Mouse (Mus musculus): ENCODE measurements around the gene Gm28230. TPM values are rescaled to one million over a fixed set of nuclear protein-coding genes. Genes with fewer than 3 reads are reported as not detected.

Gene Gm28230
- total and polyA plus RNA-seq, 3 experiments, result not detected

- Histone ChIP-seq H3K27me3 (ENCODE audit: control insufficient read depth in 1 of 2, insufficient read depth in 2 of 2, low read length in 2 of 2) (no peaks in the 10 kb centered on the region; a peak in 1 of 4 replicates), H3K4me3 (ENCODE audit: control insufficient read depth in 1 of 2, insufficient read depth in 1 of 2, low read depth in 2 of 2, low read length in 2 of 2) (no peak overlapping the region), H3K36me3 (ENCODE audit: control insufficient read depth in 1 of 2, insufficient read depth in 2 of 2, low read length in 2 of 2) (no peaks in the 10 kb centered on the region), H3K4me1 (ENCODE audit: control insufficient read depth in 1 of 2, insufficient read depth in 2 of 2, low read length in 2 of 2) (no peaks in the 10 kb centered on the region), H3K79me2 (ENCODE audit: control insufficient read depth, insufficient read depth, low read length, poor library complexity) (no peaks in the 10 kb centered on the region), H3K9me3 (replicated peaks; ENCODE audit: insufficient read depth, low read length) (no peaks in the 10 kb centered on the region), H3K27ac (ENCODE audit: control insufficient read depth, low read depth, low read length) (no peak overlapping the region), H3K9ac (ENCODE audit: control insufficient read depth, low read depth, low read length, poor library complexity, severe bottlenecking) (no peak overlapping the region)
- TF ChIP-seq CHD2 (IDR thresholded peaks at IDR 0.05; ENCODE audit: low read length), result no peak
- TF ChIP-seq RCOR1 (IDR thresholded peaks at IDR 0.05; ENCODE audit: low read depth, low read length), result no peak
- no peak for TF ChIP-seq MYC (IDR thresholded peaks at IDR 0.05; ENCODE audit: low read depth, low read length)
- no peak for TF ChIP-seq MAX (IDR thresholded peaks at IDR 0.05; ENCODE audit: low read length)
- TF ChIP-seq ETS1 (IDR thresholded peaks at IDR 0.05; ENCODE audit: low read depth, low read length), result no peak
- TF ChIP-seq BHLHE40 (IDR thresholded peaks at IDR 0.05; ENCODE audit: borderline replicate concordance, low read depth, low read length), result no peak
- no peak for TF ChIP-seq GATA1 (IDR thresholded peaks at IDR 0.05; ENCODE audit: low read depth, low read length)
- TF ChIP-seq RAD21 (IDR thresholded peaks at IDR 0.05; ENCODE audit: low read depth, low read length), result no peak
- no peak for TF ChIP-seq TCF12 (IDR thresholded peaks at IDR 0.05; ENCODE audit: low read depth, low read length)
- no peak for TF ChIP-seq EP300 (IDR thresholded peaks at IDR 0.05; ENCODE audit: low read depth in 1 of 2, low read length in 2 of 2)
- no peak for TF ChIP-seq CTCF (IDR thresholded peaks at IDR 0.05 in 2 of 3, conservative IDR thresholded peaks at IDR 0.05 in 1 of 3; ENCODE audit: control insufficient read depth in 1 of 3, insufficient read depth in 1 of 3, low read depth in 2 of 3, low read length in 3 of 3, poor library complexity in 1 of 3, severe bottlenecking in 1 of 3)
- TF ChIP-seq ZNF384 (IDR thresholded peaks at IDR 0.05; ENCODE audit: low read depth, low read length), result no peak
- no peak for TF ChIP-seq NRF1 (IDR thresholded peaks at IDR 0.05; ENCODE audit: insufficient read depth, low read depth, low read length, poor library complexity, severe bottlenecking)
- no peak for TF ChIP-seq HCFC1 (IDR thresholded peaks at IDR 0.05; ENCODE audit: low read depth, low read length)
- no peak for TF ChIP-seq ZC3H11A (IDR thresholded peaks at IDR 0.05; ENCODE audit: low read depth, low read length)
- no peak for TF ChIP-seq E2F4 (IDR thresholded peaks at IDR 0.05; ENCODE audit: borderline replicate concordance, low read depth, low read length)
- TF ChIP-seq TAL1 (IDR thresholded peaks at IDR 0.05; ENCODE audit: low read length), result no peak
- no peak for TF ChIP-seq USF2 (IDR thresholded peaks at IDR 0.05; ENCODE audit: borderline replicate concordance in 1 of 2, insufficient read depth in 1 of 2, low read depth in 1 of 2, low read length in 2 of 2)
- no peak for DNase-seq (ENCODE audit: low read depth, low spot score)
These were observed 9.5 kb downstream of the Gm28230 start for GRCm38 (mm10) chr2:74735851-74736687.
